Mouse (Mus musculus) E14TG2a.4 (cell line): Measurements from ENCODE around the gene Phactr1.

Experiments used
- CTCF ChIP-seq: conservative IDR thresholded peaks from 2 replicates; pipeline ENCODE4 v1.5.1; 2014; ENCODE audit warnings: low read length
- NANOG ChIP-seq: IDR thresholded peaks from 2 replicates; pipeline ENCODE4 v1.6.1; 2014; ENCODE audit warnings: borderline replicate concordance, low read length, mixed read lengths

GRCm38 (mm10) chr13:42958867-42959266 is 278.4 kb downstream of the Phactr1 start:
- TF ChIP-seq CTCF: no peak
- no peak for TF ChIP-seq NANOG
